Mouse (Mus musculus) ES-Bruce4 (cell line): ENCODE results near the gene Tas1r1.

Experiments used
- CTCF ChIP-seq: IDR thresholded peaks from one replicate; pipeline ENCODE4 v1.8.1; 2011; ENCODE audit warnings: low read depth, low read length
- EP300 ChIP-seq: IDR thresholded peaks from 2 replicates; pipeline ENCODE4 v1.6.1; 2011; ENCODE audit warnings: low read depth, low read length; ENCODE audit not compliant: insufficient read depth
- POLR2A ChIP-seq: IDR thresholded peaks from one replicate; pipeline ENCODE4 v1.8.1; 2011; ENCODE audit warnings: low read length; ENCODE audit not compliant: insufficient read depth

DNA sequence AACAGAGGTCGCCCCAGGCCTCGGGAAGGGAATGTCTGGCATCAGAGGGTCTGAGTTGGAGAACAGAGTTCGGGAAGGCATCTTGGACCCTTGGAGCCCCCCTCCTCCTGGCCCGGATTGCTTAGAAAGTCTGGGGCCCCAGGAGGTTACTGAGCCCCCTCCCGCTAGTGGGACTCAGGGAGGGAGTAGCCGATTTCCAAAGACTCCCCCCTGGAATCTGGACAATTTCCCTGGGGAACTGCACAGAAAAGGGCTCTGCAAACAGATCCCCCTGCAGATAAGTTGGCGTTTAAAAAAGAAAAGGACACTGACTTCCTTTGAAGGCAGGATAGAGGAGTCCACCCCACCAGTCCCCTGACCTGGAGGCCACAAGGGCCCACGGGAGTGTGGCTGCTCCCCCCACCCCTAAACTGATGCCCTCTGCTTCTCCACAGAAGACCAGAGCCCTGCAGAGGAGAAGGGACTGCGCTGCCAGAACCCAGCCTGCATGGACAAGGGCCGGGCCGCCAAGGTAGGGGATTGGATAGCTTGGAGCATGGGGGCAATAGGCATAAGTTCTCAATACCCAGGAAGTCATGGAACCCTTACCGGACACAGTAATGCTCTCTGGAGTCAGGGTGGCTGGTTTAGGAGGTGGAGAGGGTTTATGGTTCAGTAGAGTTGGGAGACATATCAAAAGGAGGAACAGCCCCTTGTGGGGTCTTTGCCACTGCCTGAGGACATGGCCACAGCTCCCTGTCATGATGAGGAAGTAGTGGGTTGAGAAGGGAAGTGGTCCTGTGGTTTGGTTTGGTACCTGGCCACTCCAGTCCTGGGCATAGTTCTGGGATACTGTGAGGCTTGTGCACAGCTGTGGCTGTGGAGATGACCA, 49.1 kb upstream of the Tas1r1 start:
- TF ChIP-seq POLR2A: no peak
- TF ChIP-seq CTCF: no peak
- TF ChIP-seq EP300: no peak
